Mouse (Mus musculus) liver, adult 2 months (tissue): ENCODE measurements at regions not wholly inside any gene's neighbourhood (a gene's known extent, or its start where the extent isn't known, plus 50 kb on each side); places are given as distances from the start of the nearest gene placed in this dataset.

Experiments
- CTCF ChIP-seq: fragments of 200-500 bp; IDR thresholded peaks from 2 replicates; pipeline ENCODE4 v1.5.1; 2011; ENCODE audit warnings: low read depth, low read length, control low read depth
- POLR2A ChIP-seq: fragments of 200-500 bp; IDR thresholded peaks from 2 replicates; pipeline ENCODE4 v1.6.1; 2011; ENCODE audit warnings: low read length, control low read depth; ENCODE audit not compliant: insufficient read depth; ENCODE audit errors: extremely low read depth

DNA sequence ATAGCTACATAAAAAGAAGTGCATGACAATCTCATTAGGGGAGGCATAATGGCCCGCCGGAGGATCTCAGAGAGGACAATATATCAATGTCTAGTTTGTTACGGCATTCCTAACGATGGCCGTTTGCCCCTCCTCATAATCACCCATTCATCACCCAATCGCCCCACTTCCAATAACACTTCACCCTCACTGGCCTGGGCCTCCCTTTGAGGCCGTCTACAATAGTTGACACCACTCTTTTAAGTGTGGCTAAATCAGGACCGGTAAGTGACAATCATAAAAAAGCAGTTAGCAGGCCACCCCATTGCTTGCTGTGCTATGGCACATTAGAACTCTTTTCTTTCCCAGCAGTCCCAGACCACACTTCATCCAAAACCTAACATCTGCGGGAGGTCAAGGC is 102.2 kb upstream of the Olfm4 start:
- TF ChIP-seq POLR2A = no peak
- no peak for TF ChIP-seq CTCF
